Mouse (Mus musculus) limb, embryonic 10.5 days (tissue): ENCODE measurements at regions not wholly inside any gene's neighbourhood (a gene's known extent, or its start where the extent isn't known, plus 50 kb on each side); places are given as distances from the start of the nearest gene placed in this dataset.

ENCODE experiments used
- DNase-seq: peaks from one replicate; pipeline ENCODE4 v3.0.0-alpha.2; 2017; ENCODE audit warnings: low spot score
- H3K27ac ChIP-seq: fragments of 300-500 bp; sonication (generic); 2 replicates; pipeline ENCODE4 v1.5.1; 2016; ENCODE audit warnings: mild to moderate bottlenecking
- H3K27me3 ChIP-seq: fragments of 300-500 bp; sonication (generic); 2 replicates; pipeline ENCODE4 v1.6.1; 2016; ENCODE audit warnings: low read depth, mild to moderate bottlenecking; ENCODE audit not compliant: poor library complexity, severe bottlenecking
- H3K36me3 ChIP-seq: fragments of 300-500 bp; sonication (generic); 2 replicates; pipeline ENCODE4 v1.6.1; 2016; ENCODE audit warnings: mild to moderate bottlenecking, moderate library complexity
- H3K4me1 ChIP-seq: fragments of 300-500 bp; sonication (generic); 2 replicates; pipeline ENCODE4 v1.6.1; 2016
- H3K4me3 ChIP-seq: fragments of 300-500 bp; sonication (generic); 2 replicates; pipeline ENCODE4 v1.5.1; 2016; ENCODE audit warnings: mild to moderate bottlenecking, moderate library complexity
- H3K9me3 ChIP-seq: fragments of 300-500 bp; sonication (generic); replicated peaks from 2 replicates; pipeline ENCODE4 v1.6.1; 2016; ENCODE audit warnings: mild to moderate bottlenecking
- WGBS: fragments of 180-500 bp; shearing (Covaris S2); methylation state at CpG from one replicate; pipeline ENCODE4 v1.1.7; 2016; 5-methylcytosine and 5-hydroxymethylcytosine counted together

DNA sequence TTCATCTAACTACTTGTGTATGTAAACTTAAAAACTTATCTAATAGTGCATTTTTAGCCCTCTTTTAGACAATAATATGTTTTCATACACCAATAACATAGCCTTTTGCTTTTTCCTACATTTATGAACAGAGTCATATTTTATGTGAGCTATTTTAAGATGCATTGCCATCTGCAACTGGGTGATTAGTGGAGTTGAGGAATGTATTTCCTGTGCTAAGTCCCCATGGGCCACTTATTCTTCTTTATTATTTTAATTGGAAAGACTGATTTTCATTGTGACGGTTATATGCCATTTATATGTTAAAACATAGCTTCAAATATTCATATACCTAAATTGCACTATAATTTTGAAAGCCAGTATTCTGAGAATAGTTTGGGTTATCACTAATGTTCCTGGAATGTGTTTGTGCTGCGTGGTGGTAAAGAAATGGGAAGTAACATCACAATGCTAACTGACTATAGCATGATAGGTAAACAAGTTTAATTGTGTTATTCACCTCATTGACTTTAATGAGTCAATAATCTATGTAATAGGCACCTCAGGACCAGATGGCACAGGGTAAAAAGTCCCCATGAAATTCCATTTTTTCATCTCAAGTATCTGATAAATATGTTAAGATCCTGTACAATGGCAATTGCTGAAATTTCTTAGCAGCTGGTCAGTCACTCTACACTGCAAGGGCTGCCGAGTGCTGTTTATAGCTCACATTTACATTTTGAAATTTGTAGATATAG lies 1671.5 kb downstream of the Efnb2 start:
- Histone ChIP-seq H3K36me3 (no peaks in the 10 kb centered on the region), H3K27me3 (no peaks in the 10 kb centered on the region), H3K4me3 (no peak overlapping the region), H3K27ac (no peak overlapping the region), H3K9me3 (no peaks in the 10 kb centered on the region), H3K4me1 (no peaks in the 10 kb centered on the region)
- WGBS: 86% methylated on average over 3 of the region's 3 CpGs
- DNase-seq: no peak

DNA sequence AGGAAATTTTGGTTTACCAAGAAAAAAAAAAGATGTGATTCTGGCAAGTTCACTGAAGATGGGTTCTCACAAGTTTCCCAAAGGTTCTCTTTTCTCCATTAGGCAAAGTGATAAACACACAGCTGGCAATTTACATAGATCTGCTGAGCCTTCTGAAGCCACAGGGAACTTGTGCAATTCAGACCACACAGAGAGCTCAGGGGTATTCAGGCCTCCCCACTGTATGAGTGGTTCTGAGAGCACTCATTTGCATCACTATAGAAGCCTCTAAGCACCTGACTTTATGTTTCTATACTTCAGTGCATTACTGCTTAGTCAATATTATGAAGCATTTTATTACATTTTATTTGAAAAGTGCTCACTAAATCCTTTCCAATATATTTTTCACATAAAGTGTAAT lies 1687.1 kb downstream of the Efnb2 start:
- H3K9me3 ChIP-seq: no peaks in the 10 kb centered on the region
- no peaks in the 10 kb centered on the region for H3K27me3 ChIP-seq
- no peak overlapping the region for H3K27ac ChIP-seq
- no peaks in the 10 kb centered on the region for H3K4me1 ChIP-seq
- no peaks in the 10 kb centered on the region for H3K36me3 ChIP-seq
- H3K4me3 ChIP-seq: no peak overlapping the region
- DNase-seq: no peak

DNA sequence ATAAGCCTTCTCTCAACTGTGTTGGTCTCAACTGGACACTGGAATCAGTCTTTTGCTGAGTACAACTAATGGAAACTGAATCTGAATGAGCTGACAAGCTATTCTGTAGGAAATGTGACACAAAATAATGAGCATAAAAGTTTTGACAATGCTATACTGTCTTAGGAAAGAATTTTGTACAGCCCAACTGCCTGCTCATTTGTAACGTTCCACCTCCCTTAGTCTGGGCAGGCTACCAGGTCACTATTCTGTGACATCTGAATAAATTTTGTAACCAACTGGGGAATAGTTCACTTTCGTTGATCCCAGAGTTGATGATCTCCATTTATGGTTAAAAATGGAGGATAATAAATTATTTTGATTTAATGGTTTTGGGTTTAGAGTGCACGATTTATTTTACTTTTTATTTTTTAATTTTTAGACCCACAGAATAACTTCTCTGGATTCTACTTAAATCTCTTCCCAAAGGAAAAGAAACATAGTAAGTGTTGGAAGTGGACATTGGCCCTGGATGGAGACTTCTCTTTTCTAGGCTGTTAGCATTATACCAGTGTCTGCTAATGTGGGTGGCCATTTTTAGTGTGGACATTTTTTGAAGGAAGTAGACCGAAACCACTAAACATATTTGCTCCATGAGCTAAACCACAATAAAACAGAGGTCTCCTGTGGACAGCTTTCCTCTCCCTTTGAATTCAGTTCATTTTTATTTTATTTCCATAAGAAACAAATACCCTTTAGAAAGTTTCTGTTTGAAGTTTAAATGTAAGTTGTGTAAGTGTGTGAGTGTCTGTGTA lies 1697.8 kb downstream of the Efnb2 start:
- no peak overlapping the region for H3K4me3 ChIP-seq
- H3K4me1 ChIP-seq: no peaks in the 10 kb centered on the region
- H3K9me3 ChIP-seq: no peaks in the 10 kb centered on the region
- no peaks in the 10 kb centered on the region for H3K36me3 ChIP-seq
- WGBS: 83% methylated on average over 4 of the region's 4 CpGs
- DNase-seq: no peak
- H3K27me3 ChIP-seq: no peaks in the 10 kb centered on the region
- no peak overlapping the region for H3K27ac ChIP-seq

DNA sequence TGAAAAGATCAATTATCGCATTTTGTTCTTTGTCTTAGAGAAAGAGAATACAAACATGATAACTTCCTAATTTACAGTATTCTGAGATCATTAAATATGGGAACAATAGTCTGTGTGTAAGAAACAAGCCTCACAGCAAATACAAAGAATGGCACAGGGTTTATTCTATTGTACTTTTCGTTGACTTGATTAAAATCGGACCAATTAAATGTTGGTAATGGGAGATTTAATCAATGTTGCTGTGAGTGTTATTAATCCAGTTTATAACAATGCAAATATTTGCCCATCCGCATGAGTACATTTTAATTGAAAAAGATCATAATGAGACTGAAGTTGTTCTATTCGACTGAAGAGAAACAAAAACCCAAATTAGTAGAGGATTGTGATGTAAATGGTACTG lies 1703.0 kb downstream of the Efnb2 start:
- Histone ChIP-seq H3K4me1 (peaks cover 3% of the 10 kb centered on the region; the same call in 1 of the 2 replicates), H3K27ac (no peak overlapping the region), H3K27me3 (no peaks in the 10 kb centered on the region), H3K36me3 (no peaks in the 10 kb centered on the region), H3K9me3 (no peaks in the 10 kb centered on the region), H3K4me3 (no peak overlapping the region)
- WGBS: 89% methylated on average over 5 of the region's 5 CpGs
- no peak for DNase-seq

DNA sequence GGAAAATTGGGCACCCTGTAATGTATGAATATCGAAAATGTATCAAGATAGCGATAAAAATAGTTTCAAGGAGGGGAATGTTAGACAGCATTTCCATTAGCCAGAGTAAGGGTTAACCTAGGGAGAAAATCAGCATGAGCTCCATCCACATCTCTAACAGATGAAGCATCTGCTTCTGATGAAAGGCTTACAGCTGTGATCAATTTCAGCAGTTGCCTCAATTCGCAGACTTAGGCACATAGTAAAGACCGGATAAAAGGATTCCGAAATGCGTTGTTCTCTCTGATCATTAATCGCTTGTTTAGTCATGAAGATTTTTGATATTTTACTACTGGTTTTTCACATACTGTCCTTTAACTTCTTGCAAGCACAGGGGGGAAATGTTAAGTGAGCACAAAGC lies 1706.8 kb downstream of the Efnb2 start:
- Histone ChIP-seq H3K27me3 (no peaks in the 10 kb centered on the region), H3K4me1 (peaks cover 3% of the 10 kb centered on the region; the same call in 1 of the 2 replicates), H3K36me3 (no peaks in the 10 kb centered on the region), H3K4me3 (no peak overlapping the region), H3K27ac (no peak overlapping the region), H3K9me3 (no peaks in the 10 kb centered on the region)
- WGBS: 38% methylated on average over 7 of the region's 7 CpGs
- DNase-seq: peak; percentile 32

DNA sequence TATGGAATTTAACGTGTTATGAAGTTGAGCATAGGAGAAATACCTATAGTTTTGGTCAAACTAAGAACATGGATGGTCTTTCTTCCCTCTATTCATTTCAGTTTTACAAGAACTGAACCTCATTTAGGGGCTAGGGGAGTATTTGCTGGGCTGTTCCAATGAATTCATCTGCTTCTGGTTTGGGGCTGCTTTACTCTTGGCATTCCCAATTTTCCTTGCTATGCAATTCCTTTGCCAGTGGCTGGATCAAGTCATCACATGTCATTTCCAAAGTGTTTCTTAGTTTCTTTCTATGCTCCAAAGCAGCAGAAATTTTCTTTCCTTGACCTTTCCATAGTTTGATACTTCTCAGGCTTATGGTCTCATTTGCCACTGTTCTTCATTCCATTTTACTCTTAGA lies 1738.6 kb downstream of the Efnb2 start:
- no peaks in the 10 kb centered on the region for H3K36me3 ChIP-seq
- no peak for DNase-seq
- WGBS: 72% methylated on average over 1 of the region's 1 CpGs
- no peaks in the 10 kb centered on the region for H3K9me3 ChIP-seq
- H3K4me3 ChIP-seq: no peak overlapping the region
- no peaks in the 10 kb centered on the region for H3K27me3 ChIP-seq
- no peak overlapping the region for H3K27ac ChIP-seq
- no peaks in the 10 kb centered on the region for H3K4me1 ChIP-seq

DNA sequence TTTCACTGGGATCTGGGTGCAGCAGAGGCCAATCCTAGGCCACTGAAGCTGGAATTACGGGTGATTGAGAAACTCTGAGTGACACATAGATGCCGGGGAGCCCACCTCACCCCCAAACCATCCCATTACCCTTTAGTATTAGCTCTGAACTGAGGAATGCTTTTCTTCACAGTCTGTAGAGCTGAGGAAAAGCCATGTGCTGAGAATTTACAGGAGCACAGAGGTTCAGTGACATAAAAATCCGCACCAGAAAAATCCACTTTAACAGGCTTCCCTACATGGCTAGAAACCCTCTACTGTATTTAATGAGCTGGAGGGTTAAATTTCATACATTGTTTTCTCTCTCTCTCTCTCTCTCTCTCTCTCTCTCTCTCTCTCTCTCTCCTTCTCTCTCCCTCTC lies 1753.4 kb downstream of the Efnb2 start:
- Histone ChIP-seq H3K9me3 (no peaks in the 10 kb centered on the region), H3K27ac (no peak overlapping the region), H3K4me3 (no peak overlapping the region), H3K4me1 (0 out of 2 replicates have a peak, but pooled peaks cover 3% of the 10 kb centered on the region), H3K27me3 (no peaks in the 10 kb centered on the region), H3K36me3 (no peaks in the 10 kb centered on the region)
- WGBS: 83% methylated on average over 3 of the region's 3 CpGs
- DNase-seq: no peak

DNA sequence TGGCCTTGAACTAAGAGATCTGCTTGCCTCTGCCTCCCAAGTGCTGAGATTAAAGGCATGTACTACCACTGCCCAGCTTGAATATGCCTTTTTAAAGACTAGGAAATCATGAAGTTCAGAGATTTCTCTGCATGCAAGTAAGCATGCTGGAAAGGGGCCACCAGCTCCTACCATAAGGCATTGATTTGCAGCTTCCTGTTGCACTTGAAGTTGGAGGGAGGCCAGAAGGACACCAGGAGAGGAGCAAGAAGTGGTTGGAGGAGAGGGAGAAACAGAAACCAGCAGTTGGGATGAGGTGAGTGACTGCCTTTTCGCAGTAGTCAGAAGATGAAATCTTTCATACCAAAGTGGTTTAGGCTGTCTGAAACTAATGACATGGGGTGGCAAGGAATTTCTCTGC lies 1769.6 kb downstream of the Efnb2 start:
- Histone ChIP-seq H3K36me3 (no peaks in the 10 kb centered on the region), H3K9me3 (no peaks in the 10 kb centered on the region), H3K4me3 (no peak overlapping the region), H3K27ac (no peak overlapping the region), H3K4me1 (0 out of 2 replicates have a peak, but pooled peaks cover 4% of the 10 kb centered on the region), H3K27me3 (no peaks in the 10 kb centered on the region)
- no peak for DNase-seq
- WGBS: 74% methylated on average over 1 of the region's 1 CpGs

DNA sequence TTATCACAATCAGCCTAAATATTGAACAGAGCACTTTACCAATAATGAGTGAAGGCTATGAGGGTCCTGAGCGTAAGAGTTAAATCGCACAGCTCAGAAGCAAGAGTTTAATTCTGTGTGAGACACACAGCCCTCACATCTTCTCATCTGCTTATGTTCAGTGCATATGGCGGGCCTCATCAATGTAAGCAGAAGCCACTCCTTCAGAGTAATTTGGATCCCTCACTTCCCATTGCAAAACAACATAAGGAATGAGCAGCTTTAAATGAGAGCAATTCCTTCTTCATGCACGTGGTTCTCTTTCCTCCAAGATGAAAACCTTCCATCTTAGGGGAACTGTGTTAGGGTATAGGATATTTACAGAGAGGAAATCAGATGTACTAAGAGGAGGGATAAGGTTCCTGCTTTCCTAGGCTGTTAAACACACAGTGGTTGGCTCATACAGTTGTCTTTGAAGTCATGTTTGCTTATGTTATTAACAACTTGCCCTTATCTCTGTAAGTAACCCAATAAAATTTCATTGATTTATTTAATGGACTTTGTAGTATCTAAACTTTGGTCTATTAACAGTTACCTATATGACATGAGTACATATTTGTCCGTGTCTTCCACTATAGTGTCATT lies 1774.2 kb downstream of the Efnb2 start:
- Histone ChIP-seq H3K27ac (no peak overlapping the region), H3K27me3 (no peaks in the 10 kb centered on the region), H3K4me1 (0 out of 2 replicates have a peak, but pooled peaks cover 4% of the 10 kb centered on the region), H3K4me3 (no peak overlapping the region), H3K36me3 (no peaks in the 10 kb centered on the region), H3K9me3 (no peaks in the 10 kb centered on the region)
- no peak for DNase-seq
- 90% methylated on average over 5 of the region's 5 CpGs for WGBS

DNA sequence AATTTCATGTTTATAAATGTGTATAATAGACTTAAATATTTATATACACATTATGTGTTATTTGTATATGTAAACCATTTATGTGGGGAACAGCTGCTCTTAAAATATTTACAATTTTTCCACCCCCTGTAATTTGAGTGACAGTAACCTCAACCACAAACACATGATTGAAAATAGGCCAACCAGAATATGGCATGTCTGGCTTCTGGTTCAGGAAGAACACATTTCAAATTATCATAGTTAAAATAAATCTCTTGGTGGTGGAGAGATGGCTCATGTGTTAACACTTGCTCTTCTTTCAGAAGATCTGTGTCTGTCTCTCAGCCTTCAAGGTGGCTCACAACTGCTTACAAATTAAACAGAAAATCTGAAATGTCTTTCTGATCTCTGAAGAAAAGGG lies 1776.2 kb downstream of the Efnb2 start:
- H3K4me3 ChIP-seq: no peak overlapping the region
- no peaks in the 10 kb centered on the region for H3K36me3 ChIP-seq
- H3K4me1 ChIP-seq: no peaks in the 10 kb centered on the region
- H3K27ac ChIP-seq: no peak overlapping the region
- DNase-seq: no peak
- no peaks in the 10 kb centered on the region for H3K27me3 ChIP-seq
- H3K9me3 ChIP-seq: no peaks in the 10 kb centered on the region

DNA sequence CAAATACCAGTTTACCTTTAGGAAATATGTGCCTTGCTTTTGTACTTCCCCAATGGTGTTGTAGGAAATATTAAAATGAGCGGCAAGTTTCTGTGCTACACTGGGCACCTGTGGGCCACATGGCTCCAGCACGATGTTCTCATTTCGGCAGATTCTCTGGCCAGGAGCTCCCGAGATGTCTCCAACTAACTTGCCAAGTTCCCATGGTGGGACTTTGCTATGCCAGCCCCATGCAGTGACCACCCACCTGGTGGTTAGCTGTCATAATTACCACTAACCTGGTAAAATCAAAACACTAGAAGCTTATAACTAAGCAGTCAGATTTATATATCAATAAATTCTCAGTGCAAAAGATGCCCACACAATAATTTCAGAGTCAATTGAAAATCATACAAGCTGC lies 1777.5 kb upstream of the Slc10a2 start:
- 94% methylated on average over 4 of the region's 4 CpGs for WGBS
- Histone ChIP-seq H3K36me3 (no peaks in the 10 kb centered on the region), H3K27me3 (no peaks in the 10 kb centered on the region), H3K4me3 (no peak overlapping the region), H3K4me1 (no peaks in the 10 kb centered on the region), H3K27ac (no peak overlapping the region), H3K9me3 (no peaks in the 10 kb centered on the region)
- no peak for DNase-seq
